Mouse (Mus musculus): ENCODE data around the gene Wnt10b. TPM values are rescaled to one million over a fixed set of nuclear protein-coding genes. Genes with fewer than 3 reads are reported as not detected.

Wnt10b gene
- total and polyA plus RNA-seq, 2 experiments = not detected

- Histone ChIP-seq H3K4me3 (ENCODE audit: insufficient read depth, low read depth, low read length) (no peak overlapping the region), H3K27me3 (ENCODE audit: control insufficient read depth, insufficient read depth, low read length) (no peaks in the 10 kb centered on the region), H3K36me3 (ENCODE audit: control insufficient read depth, insufficient read depth, low read length) (no peaks in the 10 kb centered on the region), H3K4me1 (ENCODE audit: control insufficient read depth, insufficient read depth, low read length) (peaks cover 15% of the 10 kb centered on the region), H3K79me2 (ENCODE audit: control insufficient read depth, insufficient read depth, low read length) (no peaks in the 10 kb centered on the region), H3K9ac (ENCODE audit: low read depth, low read length) (no peak overlapping the region), H3K27ac (replicated peaks; ENCODE audit: insufficient read depth, low read depth, low read length) (no peak overlapping the region)
- no peak for DNase-seq (ENCODE audit: extremely low read depth, low read depth, low spot score)
- WGBS = 76% methylated on average over 6 of the region's 6 CpGs
- no peak for TF ChIP-seq POLR2A (IDR thresholded peaks at IDR 0.05; ENCODE audit: extremely low read depth, insufficient read depth, low read length)
- TF ChIP-seq CTCF (IDR thresholded peaks at IDR 0.05; ENCODE audit: low read depth, low read length) = no peak
Observed at GRCm38 (mm10) chr15:98730790-98731189, 47.2 kb downstream of the Wnt10b start.

- 70% methylated on average over 7 of the region's 7 CpGs for WGBS
- peaks cover 15% of the 10 kb centered on the region for H3K4me1 ChIP-seq (ENCODE audit: control insufficient read depth, insufficient read depth, low read length)
- H3K79me2 ChIP-seq (ENCODE audit: control insufficient read depth, insufficient read depth, low read length) = no peaks in the 10 kb centered on the region
- H3K4me3 ChIP-seq (ENCODE audit: insufficient read depth, low read depth, low read length) = no peak overlapping the region
- TF ChIP-seq CTCF (IDR thresholded peaks at IDR 0.05; ENCODE audit: low read depth, low read length) (no peak), POLR2A (IDR thresholded peaks at IDR 0.05; ENCODE audit: extremely low read depth, insufficient read depth, low read length) (no peak)
- no peak overlapping the region for H3K9ac ChIP-seq (ENCODE audit: low read depth, low read length)
- no peak overlapping the region for H3K27ac ChIP-seq (replicated peaks; ENCODE audit: insufficient read depth, low read depth, low read length)
- no peaks in the 10 kb centered on the region for H3K36me3 ChIP-seq (ENCODE audit: control insufficient read depth, insufficient read depth, low read length)
- DNase-seq (ENCODE audit: extremely low read depth, low read depth, low spot score) = peak; percentile 40
- H3K27me3 ChIP-seq (ENCODE audit: control insufficient read depth, insufficient read depth, low read length) = no peaks in the 10 kb centered on the region
Observed at GRCm38 (mm10) chr15:98729791-98730545, 48.0 kb downstream of the Wnt10b start.

GRCm38 (mm10) chr15:98728366-98728765 lies 49.6 kb downstream of the Wnt10b start:
- WGBS = 43% methylated on average over 9 of the region's 9 CpGs
- DNase-seq (ENCODE audit: extremely low read depth, low read depth, low spot score) = no peak
- H3K9ac ChIP-seq (ENCODE audit: low read depth, low read length) = no peak overlapping the region
- no peaks in the 10 kb centered on the region for H3K79me2 ChIP-seq (ENCODE audit: control insufficient read depth, insufficient read depth, low read length)
- H3K4me3 ChIP-seq (ENCODE audit: insufficient read depth, low read depth, low read length) = no peak overlapping the region
- H3K27ac ChIP-seq (replicated peaks; ENCODE audit: insufficient read depth, low read depth, low read length) = no peak overlapping the region
- no peaks in the 10 kb centered on the region for H3K36me3 ChIP-seq (ENCODE audit: control insufficient read depth, insufficient read depth, low read length)
- TF ChIP-seq CTCF (IDR thresholded peaks at IDR 0.05; ENCODE audit: low read depth, low read length) = no peak
- no peak for TF ChIP-seq POLR2A (IDR thresholded peaks at IDR 0.05; ENCODE audit: extremely low read depth, insufficient read depth, low read length)
- H3K27me3 ChIP-seq (ENCODE audit: control insufficient read depth, insufficient read depth, low read length) = no peaks in the 10 kb centered on the region
- H3K4me1 ChIP-seq (ENCODE audit: control insufficient read depth, insufficient read depth, low read length) = peaks cover 13% of the 10 kb centered on the region

- under 1% methylated on average over 39 of the region's 39 CpGs for whole genome bisulfite sequencing
- peak within 1 kb of the TSS; percentile 56 for H3K27ac ChIP-seq (replicated peaks; ENCODE audit: insufficient read depth, low read depth, low read length)
Observed at GRCm38 (mm10) chr15:98727443-98728321, 50.3 kb downstream of the Wnt10b start, which contains the start of gene Fkbp11. Gene Fkbp11 (minus strand): TSS chr15:98728198.

GRCm38 (mm10) chr15:98726746-98727145 lies 51.2 kb downstream of the Wnt10b start:
- Histone ChIP-seq H3K4me1 (ENCODE audit: control insufficient read depth, insufficient read depth, low read length) (peaks cover 7% of the 10 kb centered on the region), H3K4me3 (ENCODE audit: insufficient read depth, low read depth, low read length) (no peak overlapping the region), H3K79me2 (ENCODE audit: control insufficient read depth, insufficient read depth, low read length) (no peaks in the 10 kb centered on the region), H3K27ac (replicated peaks; ENCODE audit: insufficient read depth, low read depth, low read length) (no peak overlapping the region), H3K27me3 (ENCODE audit: control insufficient read depth, insufficient read depth, low read length) (no peaks in the 10 kb centered on the region), H3K9ac (ENCODE audit: low read depth, low read length) (peak overlapping the region; percentile 65; the same call in 1 of the 2 replicates), H3K36me3 (ENCODE audit: control insufficient read depth, insufficient read depth, low read length) (no peaks in the 10 kb centered on the region)
- no peak for DNase-seq (ENCODE audit: extremely low read depth, low read depth, low spot score)
- 71% methylated on average over 7 of the region's 7 CpGs for WGBS
- TF ChIP-seq POLR2A (IDR thresholded peaks at IDR 0.05; ENCODE audit: extremely low read depth, insufficient read depth, low read length) = no peak

More at GRCm38 (mm10) chr15:98727443-98728321, 50.3 kb downstream of the Wnt10b start, which contains the start of gene Fkbp11:
- peak; percentile 87 for DNase-seq (ENCODE audit: extremely low read depth, low read depth, low spot score)
- Histone ChIP-seq H3K9ac (ENCODE audit: low read depth, low read length) (peak within 1 kb of the TSS; percentile 65), H3K36me3 (ENCODE audit: control insufficient read depth, insufficient read depth, low read length) (no peaks in the 10 kb centered on the region), H3K4me1 (ENCODE audit: control insufficient read depth, insufficient read depth, low read length) (peaks cover 13% of the 10 kb centered on the region), H3K4me3 (ENCODE audit: insufficient read depth, low read depth, low read length) (peak within 1 kb of the TSS; percentile 70), H3K27me3 (ENCODE audit: control insufficient read depth, insufficient read depth, low read length) (no peaks in the 10 kb centered on the region), H3K79me2 (ENCODE audit: control insufficient read depth, insufficient read depth, low read length) (no peaks in the 10 kb centered on the region)
- peak; percentile 47; the same call in 1 of the 2 replicates for TF ChIP-seq POLR2A (IDR thresholded peaks at IDR 0.05; ENCODE audit: extremely low read depth, insufficient read depth, low read length)
- no peak for TF ChIP-seq CTCF (IDR thresholded peaks at IDR 0.05; ENCODE audit: low read depth, low read length)
